Mouse (Mus musculus): ENCODE measurements at regions not wholly inside any gene's neighbourhood (a gene's known extent, or its start where the extent isn't known, plus 50 kb on each side); places are given as distances from the start of the nearest gene placed in this dataset.

DNA sequence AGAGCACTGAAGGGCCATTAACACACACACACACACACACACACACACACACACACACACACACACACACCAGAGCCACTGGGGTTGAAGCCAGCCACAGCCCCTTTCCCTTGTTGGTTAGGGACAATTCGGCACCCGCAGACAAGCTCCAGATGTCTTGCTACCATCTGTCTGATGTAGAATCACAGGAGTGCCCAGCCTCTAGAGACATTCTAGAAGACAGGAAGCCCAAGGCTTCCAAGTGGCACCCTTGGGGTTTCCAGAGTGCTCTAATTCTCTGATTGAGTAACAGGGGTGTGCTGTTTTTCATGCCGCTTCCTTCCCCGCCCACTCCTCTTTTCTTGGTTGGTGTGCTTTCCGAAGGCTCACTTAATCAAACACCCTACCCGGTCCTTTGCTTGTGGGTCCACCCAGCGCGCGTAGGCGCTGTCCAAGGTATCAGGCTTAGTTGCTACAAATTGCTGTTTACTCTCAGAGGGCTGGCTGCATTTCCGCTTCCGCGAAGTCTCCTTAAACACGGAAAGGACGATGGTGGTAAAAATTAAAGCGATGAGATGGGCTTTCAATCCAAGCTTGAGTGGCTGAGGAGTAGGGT lies 59.5 kb upstream of the Zbtb18 start:
- TF ChIP-seq CTCF (conservative IDR thresholded peaks at IDR 0.05) = no peak

DNA sequence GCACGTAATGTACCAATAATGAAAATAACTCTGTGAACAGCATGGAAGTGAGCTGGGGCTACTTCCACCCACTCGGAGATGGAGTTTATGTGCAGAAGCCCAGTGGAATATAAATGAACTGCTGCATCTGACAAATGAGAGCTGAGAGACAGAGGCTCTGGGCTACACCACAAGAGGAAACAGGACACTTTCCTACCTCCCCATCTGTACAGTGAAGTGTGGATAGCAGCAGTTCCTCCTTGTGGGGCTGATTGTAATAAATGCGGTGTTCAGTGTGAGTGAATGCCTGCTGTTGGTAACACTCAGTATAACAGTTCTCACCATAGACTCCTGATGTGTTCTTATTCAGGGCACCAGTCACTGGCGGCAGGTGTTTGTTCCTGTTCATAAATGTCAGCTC lies 60.0 kb upstream of the Zbtb18 start:
- peak in 1 of 2 experiments; percentile 37 for DNase-seq (ENCODE audit: low spot score in 2 of 2)
- peak; percentile 42 for TF ChIP-seq CTCF (conservative IDR thresholded peaks at IDR 0.05)

More for the DNA sequence above, 59.5 kb upstream of the Zbtb18 start:
- H3K27ac ChIP-seq = no peak overlapping the region
- no peak for DNase-seq (ENCODE audit: low spot score in 2 of 2)
- H3K4me3 ChIP-seq = no peak overlapping the region

DNA sequence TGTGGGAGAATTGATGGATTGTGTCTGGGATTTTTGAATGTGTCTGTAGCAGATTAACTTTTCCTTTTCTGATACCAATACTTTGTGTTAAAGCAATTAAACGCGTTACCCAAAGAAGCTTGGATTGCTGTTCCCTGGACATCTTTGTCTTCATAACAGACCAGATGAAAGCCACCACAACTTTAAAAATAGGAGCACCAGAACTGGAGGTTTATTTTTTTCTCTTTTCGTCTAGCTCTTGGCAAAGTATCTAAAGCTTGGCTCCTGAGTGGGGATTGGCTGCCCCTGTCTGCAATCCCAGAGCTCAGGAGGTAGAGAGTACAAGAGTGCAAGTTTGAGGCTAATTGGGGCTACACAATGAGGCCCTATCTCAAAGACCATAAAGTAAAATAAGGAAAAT lies 64.0 kb upstream of the Zbtb18 start:
- no peak overlapping the region for H3K4me3 ChIP-seq
- peak overlapping the region; percentile 67 for H3K27ac ChIP-seq
- TF ChIP-seq CTCF (conservative IDR thresholded peaks at IDR 0.05) = no peak
- DNase-seq (ENCODE audit: low spot score in 2 of 2) = no peak

More for the DNA sequence above, 60.0 kb upstream of the Zbtb18 start:
- H3K4me3 ChIP-seq = no peak overlapping the region
- H3K27ac ChIP-seq = 0 out of 2 replicates have a peak overlapping the region, but pooled peaks have one; percentile 24

DNA sequence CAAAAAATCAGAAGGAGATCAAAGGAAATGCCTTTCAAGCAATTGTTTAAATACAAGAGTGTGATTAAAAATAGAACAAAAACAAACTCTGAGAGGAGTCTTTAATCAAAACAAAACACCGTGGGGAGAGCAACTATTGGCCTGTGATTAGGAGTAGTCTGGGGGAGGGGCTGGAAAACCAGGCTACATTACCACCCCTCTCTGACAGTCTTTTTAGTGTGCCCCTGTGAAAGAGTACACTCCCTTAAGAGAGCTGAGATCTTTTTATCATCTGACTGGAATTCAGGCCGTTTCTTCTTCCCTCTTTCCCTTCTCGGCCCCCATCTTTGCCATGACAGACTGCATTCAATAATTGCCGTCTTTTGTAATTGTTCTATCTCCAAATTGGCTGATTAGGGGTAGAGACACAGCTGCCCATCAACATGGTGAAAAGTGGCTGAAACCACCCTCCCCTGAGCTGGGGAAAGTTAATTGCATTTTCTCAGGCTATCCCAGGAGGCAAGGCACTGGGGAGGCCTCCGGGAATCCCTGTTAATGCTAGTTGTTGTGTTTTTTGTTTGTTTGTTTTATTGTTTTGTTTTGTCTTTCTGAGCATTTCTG lies 68.8 kb upstream of the Zbtb18 start:
- no peak for DNase-seq (ENCODE audit: low spot score in 2 of 2)
- TF ChIP-seq CTCF (conservative IDR thresholded peaks at IDR 0.05) = no peak
- Histone ChIP-seq H3K27ac (peak overlapping the region; percentile 7; the same call in 1 of the 2 replicates), H3K4me3 (no peak overlapping the region)

DNA sequence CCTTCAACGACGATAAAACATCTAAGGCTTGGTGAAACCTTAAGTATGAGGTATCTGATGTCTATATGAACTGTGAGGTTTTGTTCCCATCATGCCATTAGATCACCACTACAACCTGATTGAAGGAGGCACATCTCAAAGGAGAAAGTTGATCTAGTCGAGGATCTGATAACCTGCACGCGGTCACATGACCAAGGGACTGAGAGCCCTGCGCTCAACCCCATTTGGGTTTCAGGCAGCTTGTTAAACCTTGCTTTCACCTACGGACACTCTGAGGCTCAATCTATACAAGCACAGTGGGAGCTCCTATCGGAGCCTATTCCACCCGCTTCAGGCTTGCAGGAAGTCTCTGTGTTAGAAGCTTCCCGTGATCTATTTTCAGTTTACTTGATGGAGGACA lies 70.1 kb upstream of the Zbtb18 start:
- DNase-seq (ENCODE audit: low spot score in 2 of 2) = no peak
- no peak for TF ChIP-seq CTCF (conservative IDR thresholded peaks at IDR 0.05)
- no peak overlapping the region for H3K4me3 ChIP-seq
- no peak overlapping the region for H3K27ac ChIP-seq

DNA sequence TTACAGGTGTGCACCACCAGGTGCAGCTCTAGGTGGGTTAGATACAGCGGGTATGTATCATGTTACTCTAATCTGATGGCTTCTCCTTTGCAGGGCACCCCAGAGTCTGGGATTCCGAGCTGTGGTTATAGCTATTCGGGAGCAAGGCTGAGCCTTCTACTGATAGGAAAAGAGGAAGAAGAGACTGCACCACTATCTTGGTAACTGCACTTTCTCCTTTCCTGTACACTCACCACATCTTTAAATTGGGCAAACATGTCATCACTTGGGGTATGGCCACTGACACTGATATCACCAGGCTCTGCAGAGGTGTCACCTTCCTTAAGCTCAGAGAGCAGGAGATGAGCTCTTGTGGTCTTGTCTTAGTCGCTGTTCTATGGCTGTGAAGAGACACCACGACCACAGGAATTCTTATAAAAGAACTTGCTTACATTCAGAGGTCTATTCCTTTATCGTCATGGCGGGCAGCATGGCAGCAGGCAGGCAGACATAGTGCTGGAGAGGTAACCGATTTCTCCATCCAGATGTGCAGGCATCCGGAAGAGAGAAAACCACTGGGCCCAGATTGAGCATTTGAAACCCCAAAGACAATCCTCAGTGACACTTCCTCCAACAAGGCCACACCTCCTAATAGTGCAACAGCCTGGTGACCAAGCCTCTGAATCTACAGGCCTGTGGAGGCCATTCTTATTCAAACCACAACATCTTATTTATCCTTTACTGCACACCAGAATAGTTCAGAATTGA lies 74.1 kb upstream of the Zbtb18 start:
- DNase-seq (ENCODE audit: low spot score in 2 of 2) = no peak
- H3K27ac ChIP-seq = peak overlapping the region; percentile 51; the same call in 1 of the 2 replicates
- no peak for TF ChIP-seq CTCF (conservative IDR thresholded peaks at IDR 0.05)
- no peak overlapping the region for H3K4me3 ChIP-seq

DNA sequence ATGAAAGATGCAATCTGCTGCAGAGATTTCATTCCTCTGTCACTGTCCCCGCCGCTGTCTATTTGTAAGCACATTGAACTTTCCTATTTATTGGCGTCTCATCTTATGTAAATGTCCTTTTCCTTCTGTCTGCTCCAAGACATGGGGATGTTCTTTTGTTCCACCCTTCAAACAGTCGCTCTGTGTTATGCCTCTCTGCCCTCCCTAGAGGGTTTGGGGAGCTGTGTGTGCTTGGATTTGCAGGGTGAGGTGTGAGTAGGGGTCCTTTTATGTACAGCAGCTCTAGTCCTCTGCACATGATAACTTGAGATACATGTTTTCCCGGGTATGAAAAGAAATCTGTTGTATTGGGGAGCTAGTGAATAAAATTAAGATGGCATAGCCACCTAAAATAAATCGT lies 75.2 kb upstream of the Zbtb18 start:
- DNase-seq (ENCODE audit: low spot score in 2 of 2) = no peak
- TF ChIP-seq CTCF (conservative IDR thresholded peaks at IDR 0.05) = no peak
- no peak overlapping the region for H3K4me3 ChIP-seq
- H3K27ac ChIP-seq = peak overlapping the region; percentile 51

DNA sequence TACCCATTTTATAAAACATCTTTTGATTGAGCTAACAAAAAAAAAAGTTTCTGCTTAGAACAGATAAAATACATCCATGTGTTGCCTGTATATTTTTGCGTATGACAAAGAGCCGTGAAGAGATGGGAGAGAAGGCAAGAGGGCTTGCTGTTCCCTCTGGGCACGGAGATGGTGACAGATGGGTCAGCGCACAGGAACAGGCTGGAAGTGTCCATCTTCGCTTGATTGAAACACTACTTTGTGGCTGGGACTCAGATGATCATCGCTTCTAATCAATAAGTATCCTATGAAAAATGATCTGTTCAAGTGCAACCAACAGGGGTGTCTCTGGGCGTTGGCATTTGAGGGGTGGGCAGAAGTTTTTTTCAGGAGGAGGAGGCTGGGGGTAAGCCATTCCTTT lies 75.7 kb upstream of the Zbtb18 start:
- no peak for DNase-seq (ENCODE audit: low spot score in 2 of 2)
- Histone ChIP-seq H3K4me3 (no peak overlapping the region), H3K27ac (peak overlapping the region; percentile 51; the same call in 1 of the 2 replicates)
- TF ChIP-seq CTCF (conservative IDR thresholded peaks at IDR 0.05) = no peak

DNA sequence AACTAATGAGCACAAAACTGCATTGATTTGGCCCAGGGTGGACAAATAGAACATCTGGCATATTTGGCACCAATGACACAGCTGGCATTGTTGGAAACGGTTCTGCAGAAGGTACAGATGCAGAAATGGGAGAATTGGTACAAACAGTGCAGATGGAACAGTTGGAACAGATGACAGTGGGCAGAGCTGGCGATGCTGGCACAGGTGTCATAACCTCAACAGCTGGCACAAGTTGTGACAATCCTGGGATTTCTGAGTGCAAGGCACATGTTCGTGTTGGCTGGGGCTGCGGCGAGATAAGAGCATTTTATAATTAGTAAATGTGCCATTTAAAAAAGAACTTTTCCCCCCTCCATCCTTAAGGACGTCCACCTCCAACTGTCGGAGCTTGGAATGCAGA lies 77.8 kb upstream of the Zbtb18 start:
- no peak overlapping the region for H3K4me3 ChIP-seq
- TF ChIP-seq CTCF (conservative IDR thresholded peaks at IDR 0.05) = no peak
- DNase-seq (ENCODE audit: low spot score in 2 of 2) = no peak
- peak overlapping the region; percentile 59 for H3K27ac ChIP-seq

DNA sequence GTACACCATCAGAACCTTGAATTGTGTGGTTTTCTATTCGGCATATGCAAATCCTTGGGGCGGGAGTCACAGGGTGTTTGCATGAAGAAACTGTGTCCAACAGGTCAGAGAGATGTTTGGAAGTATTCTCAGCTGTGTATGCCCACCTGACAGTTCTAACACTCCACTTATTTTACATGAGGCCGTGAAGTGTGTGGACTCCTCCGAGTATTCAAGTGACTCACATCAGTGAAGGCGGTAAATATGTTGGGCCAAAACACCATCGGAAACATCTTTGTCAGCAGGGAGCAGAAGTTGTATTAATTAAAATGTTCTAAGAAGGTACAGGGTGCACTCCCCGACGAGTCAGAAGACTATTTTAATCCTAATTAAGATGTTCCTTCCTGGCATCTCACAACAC lies 79.8 kb upstream of the Zbtb18 start:
- no peak overlapping the region for H3K4me3 ChIP-seq
- TF ChIP-seq CTCF (conservative IDR thresholded peaks at IDR 0.05) = no peak
- no peak for DNase-seq (ENCODE audit: low spot score in 2 of 2)
- H3K27ac ChIP-seq = 0 out of 2 replicates have a peak overlapping the region, but pooled peaks have one; percentile 59

DNA sequence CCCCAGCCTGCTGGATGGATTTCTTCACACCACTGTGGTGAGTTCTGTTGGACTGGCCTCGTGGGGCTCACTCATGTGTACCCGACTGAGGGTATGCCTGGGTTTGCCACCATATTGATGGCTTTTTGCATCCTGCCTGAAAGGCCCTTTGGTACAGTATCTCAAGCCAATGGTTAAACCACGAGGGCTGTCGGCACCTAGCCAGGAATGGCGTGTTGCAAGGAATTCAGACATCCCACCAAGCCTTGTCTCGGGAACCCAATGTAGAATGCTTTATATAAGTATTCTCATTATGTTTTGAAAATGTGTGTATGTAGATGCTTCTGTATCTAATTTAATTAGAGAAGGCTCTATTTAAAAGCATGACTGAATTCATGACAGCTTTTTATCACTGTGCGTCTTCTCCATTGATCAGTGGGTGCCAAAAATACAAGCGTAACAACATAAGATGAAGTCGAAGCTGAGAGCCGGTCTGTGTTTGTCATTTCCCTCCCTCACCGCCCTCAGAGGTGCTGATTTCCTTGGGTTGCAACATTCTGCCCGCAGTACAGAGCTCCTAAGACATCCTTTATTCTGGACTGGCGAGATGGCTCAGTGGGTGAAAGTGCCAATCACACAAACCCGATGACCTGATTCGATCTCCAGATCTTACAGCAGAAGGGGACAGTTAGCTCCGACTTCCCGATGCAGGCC lies 90.5 kb upstream of the Akt3 start:
- TF ChIP-seq CTCF (conservative IDR thresholded peaks at IDR 0.05) = no peak
- Histone ChIP-seq H3K27ac (peak overlapping the region; percentile 36), H3K4me3 (no peak overlapping the region)
- DNase-seq (ENCODE audit: low spot score in 2 of 2) = no peak

DNA sequence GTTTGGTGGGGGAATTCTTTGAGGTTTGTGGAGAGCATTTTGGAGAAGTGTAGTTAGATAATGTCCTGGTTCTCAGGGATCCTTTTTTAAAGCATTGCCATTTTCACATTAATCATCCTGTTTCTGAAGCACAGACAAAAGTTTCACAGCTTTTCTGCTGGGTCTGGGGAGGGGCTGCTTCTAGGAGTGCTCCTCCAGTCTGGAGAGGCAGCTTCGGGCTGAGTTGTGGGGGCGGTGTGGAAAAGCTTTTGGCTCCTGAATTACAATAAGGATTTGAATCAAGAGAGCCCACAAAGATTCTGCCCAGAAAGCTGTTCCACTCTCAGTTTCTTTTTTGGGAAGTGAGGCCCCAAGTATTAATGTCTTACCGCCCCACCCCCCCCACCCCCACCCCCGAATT lies 89.2 kb upstream of the Akt3 start:
- DNase-seq (ENCODE audit: low spot score in 2 of 2) = peak; percentile 36 to 88
- no peak overlapping the region for H3K4me3 ChIP-seq
- no peak for TF ChIP-seq CTCF (conservative IDR thresholded peaks at IDR 0.05)
- H3K27ac ChIP-seq = no peak overlapping the region

DNA sequence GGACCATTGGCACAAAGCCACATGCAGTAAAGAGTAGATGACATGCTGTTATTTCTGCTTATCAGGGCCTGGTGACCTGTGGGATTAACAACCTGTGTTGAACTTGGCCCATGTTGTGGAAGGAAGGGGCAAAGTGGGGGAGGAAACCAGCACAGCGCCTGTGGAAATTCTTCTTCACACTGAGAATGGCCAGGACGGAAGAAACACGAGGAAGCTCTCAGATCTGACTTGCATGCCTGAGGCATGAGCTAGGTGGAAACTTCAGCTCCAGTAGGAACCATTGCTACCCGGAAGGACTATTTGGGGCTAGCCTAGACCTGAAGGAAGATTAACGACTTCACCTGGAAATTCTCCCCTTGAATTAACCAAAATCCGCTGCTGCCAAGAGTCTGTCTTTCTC lies 88.5 kb upstream of the Akt3 start:
- TF ChIP-seq CTCF (conservative IDR thresholded peaks at IDR 0.05) = no peak
- Histone ChIP-seq H3K27ac (no peak overlapping the region), H3K4me3 (no peak overlapping the region)
- DNase-seq (ENCODE audit: low spot score in 2 of 2) = no peak

Data from layer of hippocampus, adult 2 months (tissue).